10 mouse cellular contexts compared by ENCODE assay signal in the genomic region with DNA sequence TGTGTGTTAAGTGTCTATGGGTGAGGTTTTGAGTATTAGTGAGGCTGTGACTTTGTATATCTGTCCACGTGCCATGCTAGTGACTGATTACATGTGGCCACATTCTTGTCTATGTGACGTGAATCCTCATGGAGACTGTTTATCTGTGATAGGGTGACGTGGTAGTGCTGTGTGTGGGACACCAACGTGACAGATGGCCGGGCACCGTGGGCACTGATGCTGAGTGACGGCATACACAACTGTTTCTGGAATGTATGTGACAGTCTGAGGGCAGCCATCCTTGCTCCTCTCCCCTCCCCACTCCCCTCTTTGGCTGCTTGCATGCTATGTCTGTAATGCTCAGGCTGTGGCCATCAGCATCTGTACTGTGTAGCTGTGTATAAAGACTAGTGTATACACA. TPM values are rescaled to one million over a fixed set of nuclear protein-coding genes. Genes with fewer than 3 reads are reported as not detected.
A peak's percentile ranks its signal among the peaks of the same experiment; 100 is the strongest.
DNase-seq lines count a peak whose midpoint lies in the region; ATAC-seq lines count a peak whose summit lies in the region.
"Had no signal": no experiment of that assay in that cellular context is flagged by ENCODE, and none has a peak within 500 bp of the region (broad histone marks: within the 10 kb centered on the region; RNA-seq: fewer than 3 reads in every experiment).

No protein-coding gene starts in this region.

- no peak for ATAC-seq in megakaryocyte, adult 5-6 weeks (ENCODE audit: poor library complexity, severe bottlenecking)
- no peak for ATAC-seq in hindbrain, embryonic 16.5 days
- ATAC-seq: liver, postnatal 0 days had no signal

- peak overlapping the region; percentile 66 for H3K4me3 ChIP-seq in megakaryocyte, embryonic 14.5 days (replicated peaks)
- peak overlapping the region; percentile 72 for H3K4me3 ChIP-seq in hindbrain, embryonic 16.5 days (ENCODE audit: low read length)

- peak overlapping the region; percentile 89 for H3K4me2 ChIP-seq in hindbrain, embryonic 16.5 days (ENCODE audit: low read length)

- 33% methylated on average over 7 of the region's 7 CpGs for WGBS in hindbrain, embryonic 16.5 days

- H3K36me3 ChIP-seq in megakaryocyte, embryonic 14.5 days (replicated peaks; ENCODE audit: low read length) = peaks cover 17% of the 10 kb centered on the region
- H3K36me3 ChIP-seq in hindbrain, embryonic 16.5 days (ENCODE audit: control insufficient read depth, insufficient read depth, low read length) = peaks cover 23% of the 10 kb centered on the region

- H3K27me3 ChIP-seq in megakaryocyte, embryonic 14.5 days (replicated peaks) = peaks cover 46% of the 10 kb centered on the region
- no peaks in the 10 kb centered on the region for H3K27me3 ChIP-seq in hindbrain, embryonic 16.5 days (replicated peaks; ENCODE audit: control insufficient read depth, insufficient read depth, low read length)

- H3K4me1 ChIP-seq in megakaryocyte, embryonic 14.5 days = peaks cover 43% of the 10 kb centered on the region
- peaks cover 28% of the 10 kb centered on the region for H3K4me1 ChIP-seq in hindbrain, embryonic 16.5 days (ENCODE audit: control insufficient read depth, insufficient read depth, low read depth, low read length)

- peak; percentile 38 to 39 for DNase-seq in cerebellum, adult 18-20 months
- no peak for DNase-seq in cerebellum, postnatal 4 days (ENCODE audit: low spot score in 2 of 2)
- peak; percentile 45 for DNase-seq in right cerebral cortex, postnatal 25 days
- no peak for DNase-seq in thymus, postnatal 14 days
- DNase-seq in spleen, postnatal 10 days (ENCODE audit: low spot score in 2 of 2) = no peak
- DNase-seq: heart, postnatal 14 days; liver, postnatal 0 days had no signal

- no peaks in the 10 kb centered on the region for H3K9me3 ChIP-seq in megakaryocyte, embryonic 14.5 days
- no peaks in the 10 kb centered on the region for H3K9me3 ChIP-seq in hindbrain, embryonic 16.5 days (ENCODE audit: control insufficient read depth, low read length)

- H3K9ac ChIP-seq in hindbrain, embryonic 16.5 days (ENCODE audit: low read depth, low read length) = peak overlapping the region; percentile 17
- H3K9ac ChIP-seq: liver, postnatal 0 days had no signal

- peak overlapping the region; percentile 92 for H3K27ac ChIP-seq in hindbrain, embryonic 16.5 days (ENCODE audit: low read depth, low read length)

RNA-seq across cellular contexts. Expression of a gene that starts 2.6 kb away (rescaled TPM):
- polyA plus RNA-seq in megakaryocyte, embryonic 14.5 days (2012; ENCODE audit: insufficient read depth, low replicate concordance) = 2.0 and 2.4 TPM in 2 replicates
- 2.8 and 4.3 TPM in 2 replicates for total RNA-seq in megakaryocyte, adult 5-6 weeks (2015)
- 2.5 and 2.6 TPM in 2 replicates for total RNA-seq in megakaryocyte, adult 5-6 weeks (2017)
- 54.4 and 59.5 TPM in 2 replicates for polyA plus RNA-seq in hindbrain, embryonic 16.5 days (2015; fragmentation: Nextera tagmentation; extraction: Ambion mirVana)

RNA-seq across cellular contexts. Expression of a gene that starts 28.0 kb away (rescaled TPM):
- 45.5 and 46.3 TPM in 2 replicates for polyA plus RNA-seq in megakaryocyte, embryonic 14.5 days (2012; ENCODE audit: insufficient read depth, low replicate concordance)
- total RNA-seq in megakaryocyte, adult 5-6 weeks (2015) = 12.0 and 16.8 TPM in 2 replicates
- 7.5 and 15.2 TPM in 2 replicates for total RNA-seq in megakaryocyte, adult 5-6 weeks (2017)
- 21.8 and 23.9 TPM in 2 replicates for polyA plus RNA-seq in hindbrain, embryonic 16.5 days (2015; fragmentation: Nextera tagmentation; extraction: Ambion mirVana)

RNA-seq across cellular contexts. Expression of a gene that starts 32.4 kb away (rescaled TPM):
- polyA plus RNA-seq in megakaryocyte, embryonic 14.5 days (2012; ENCODE audit: insufficient read depth, low replicate concordance) = 1.0 and 3.0 TPM in 2 replicates
- 1.6 and 2.7 TPM in 2 replicates for total RNA-seq in megakaryocyte, adult 5-6 weeks (2015)
- 1.6 and 4.7 TPM in 2 replicates for total RNA-seq in megakaryocyte, adult 5-6 weeks (2017)
- polyA plus RNA-seq in hindbrain, embryonic 16.5 days (2015; fragmentation: Nextera tagmentation; extraction: Ambion mirVana) = 5.7 and 5.9 TPM in 2 replicates

Comparison
In these comparisons a context has a peak if more than half of its experiments do, and no peak if none do; other contexts are left out.
1. DNase-seq: peak in cerebellum, adult 18-20 months (2 of 2) and right cerebral cortex, postnatal 25 days (single experiment); none in cerebellum, postnatal 4 days (0 of 2), thymus, postnatal 14 days (single experiment) and spleen, postnatal 10 days (0 of 2).
2. RNA of a gene that starts 2.6 kb away (polyA plus RNA-seq): 54.4 to 59.5 TPM in hindbrain, embryonic 16.5 days; 2.0 to 2.4 TPM in megakaryocyte, embryonic 14.5 days; every median in the first group is over 10 times any median in the second.